Mouse (Mus musculus) gastrocnemius, postnatal 36 days (tissue): Measurements from ENCODE around the gene Duxf3. TPM values are rescaled to one million over a fixed set of nuclear protein-coding genes. Genes with fewer than 3 reads are reported as not detected.
"Not testable (repeated sequence)": the region's sequence is repeated elsewhere in the genome, so short reads cannot be mapped to it uniquely, and the experiment has no call there.

Source experiments
- DNase-seq, 2 experiments: peaks; one replicate each; pipeline ENCODE4 v3.0.0; 2022
- intact Hi-C: fragments of 180-260 bp; cut with DNase I; formaldehyde crosslinking; loops from one replicate; pipeline ENCODE4 v1.15.1; 2025
- long read RNA-seq, 2 experiments: library from polyadenylated mRNA; stranded (forward); transcript quantifications; one replicate each; pipeline ENCODE4 v2.0.0; 2021
- total RNA-seq, 2 experiments: library from RNA; stranded (reverse); gene quantifications; 2 replicates each; pipeline ENCODE4 v1.2.3; 2021

The Duxf3 gene
- total RNA-seq: not detected
- long read RNA-seq, experiment 1: 0 reads
- long read RNA-seq, experiment 2: 0 reads

GRCm38 (mm10) chr10:58232641-58232969 is at the start of gene Duxf3:
Gene Duxf3, minus strand, starts transcription at chr10:58232675.
- not testable (repeated sequence) for DNase-seq
- intact Hi-C loops: loop anchor here (5.0 kb wide), 1 partner anchor 790 kb away; no protein-coding TSS in a partner anchor

DNA sequence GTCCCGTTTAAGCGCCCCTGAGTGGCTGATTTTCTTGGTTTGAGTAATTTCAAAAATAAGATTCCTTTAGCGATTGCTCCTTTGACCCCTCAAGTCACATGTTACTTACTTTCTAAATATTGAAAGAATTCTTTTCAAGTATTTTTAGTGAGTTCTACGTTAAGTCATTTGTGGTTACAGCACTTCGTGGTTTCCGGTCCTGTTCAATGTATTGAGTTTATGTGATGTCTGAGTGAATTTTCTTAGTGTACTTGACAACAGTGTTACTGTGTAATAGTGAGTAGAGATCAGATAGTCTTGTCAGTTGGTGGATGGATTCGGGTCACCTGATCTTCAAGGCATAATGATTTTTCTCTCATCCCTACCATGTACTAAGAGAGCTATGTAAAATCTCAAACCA is 49.8 kb upstream of the Duxf3 start:
- DNase-seq: no peak
- intact Hi-C loops: loop anchor here (10.0 kb wide), 1 partner anchor 173 kb away; no protein-coding TSS in a partner anchor

- intact Hi-C loops: no loop called here
- no peak for DNase-seq
Measured at GRCm38 (mm10) chr10:58258466-58258865, 26.0 kb upstream of the Duxf3 start.

DNA sequence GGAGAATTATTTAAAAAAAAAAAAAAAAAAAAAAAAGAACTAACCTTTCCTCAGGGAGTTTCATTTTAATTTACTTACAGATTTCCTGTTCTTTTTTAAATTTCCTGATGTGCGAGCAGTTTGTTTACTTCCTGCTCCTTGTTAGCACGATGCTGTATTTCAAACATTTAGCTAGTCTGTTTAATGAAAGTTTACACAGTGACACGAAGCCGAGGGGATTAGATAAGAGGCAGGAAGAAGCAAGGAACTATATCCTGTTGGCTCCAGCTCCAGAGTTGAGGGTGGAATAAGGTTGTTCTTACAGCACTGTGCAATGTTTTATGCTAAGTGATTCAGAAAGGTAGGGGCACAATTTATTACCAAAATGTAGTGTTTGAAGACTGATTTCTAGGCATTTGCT is 23.5 kb upstream of the Duxf3 start:
- intact Hi-C loops: no loop called here

DNA sequence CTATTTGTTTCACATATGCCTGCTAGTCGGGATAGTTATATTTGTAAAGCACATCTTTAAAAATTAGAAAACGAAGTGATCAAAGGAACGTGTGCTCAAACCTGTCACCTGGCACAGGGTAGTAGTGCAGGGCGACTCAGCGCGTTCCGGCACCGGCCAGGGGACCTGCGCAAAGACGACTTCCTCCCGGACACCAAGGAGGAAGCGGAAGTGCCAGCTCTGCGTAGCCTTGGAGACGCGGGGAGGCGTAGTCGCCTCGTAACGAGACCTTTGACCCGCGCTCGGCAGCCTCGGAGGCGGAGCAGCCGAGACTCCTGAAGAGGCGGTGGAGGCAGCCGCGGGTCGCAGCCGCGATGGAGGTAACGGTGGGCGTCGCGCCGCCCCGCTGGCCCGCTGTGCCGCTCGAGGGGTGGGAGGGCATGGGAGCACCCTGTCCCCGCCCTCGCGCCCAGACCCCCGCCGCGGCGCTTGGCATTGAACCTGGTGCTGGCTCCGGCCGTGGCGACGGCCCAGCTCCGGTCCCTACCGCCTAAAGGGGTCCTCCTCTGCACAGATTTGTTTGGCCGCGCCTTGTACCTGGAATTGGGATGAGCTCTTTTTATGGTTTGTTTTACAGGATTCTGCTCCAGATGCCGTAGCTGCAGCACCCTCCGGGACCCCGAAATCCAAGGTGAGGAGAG is 22.9 kb upstream of the Duxf3 start, which contains the start of gene Gcc2:
Gene Gcc2 (plus strand): TSS at position 285 of the 680 bp plus-strand sequence.
- intact Hi-C loops: no loop called here
- DNase-seq: peak; percentile 85 to 88

More for the DNA sequence above, 23.5 kb upstream of the Duxf3 start:
- no peak for DNase-seq

DNA sequence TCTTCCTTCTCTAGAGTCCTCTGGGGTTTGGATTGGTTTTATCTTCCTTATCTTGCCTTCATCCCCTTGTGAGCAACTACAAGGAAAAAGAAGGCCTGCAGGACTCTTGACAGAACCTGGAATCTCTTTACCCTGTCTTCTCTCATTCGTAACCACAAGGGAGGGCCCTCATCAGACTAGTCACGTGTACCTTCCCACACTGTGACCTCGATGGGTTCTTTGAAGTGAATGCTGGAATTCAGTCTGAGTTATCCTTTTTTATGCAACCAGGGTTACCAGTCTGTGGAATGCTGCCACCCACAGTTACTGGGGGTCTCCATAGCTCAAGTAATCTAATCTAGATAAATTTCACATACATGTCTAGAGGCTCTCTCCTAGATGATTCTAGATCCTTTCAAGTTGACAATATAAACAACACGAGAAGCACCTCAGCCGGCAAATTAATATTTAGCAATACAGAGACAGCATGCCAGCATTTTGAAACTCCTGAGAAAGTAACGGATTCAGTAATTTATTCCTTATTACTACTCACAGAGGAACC is 22.2 kb upstream of the Duxf3 start:
- intact Hi-C loops: no loop called here
- no peak for DNase-seq

GRCm38 (mm10) chr10:58249535-58249934 is 17.1 kb upstream of the Duxf3 start:
- intact Hi-C loops: no loop called here
- DNase-seq: no peak

- DNase-seq: peak; percentile 55 to 73
- intact Hi-C loops: not testable (repeated sequence)
Measured at GRCm38 (mm10) chr10:58238984-58239740, 6.7 kb upstream of the Duxf3 start.

DNA sequence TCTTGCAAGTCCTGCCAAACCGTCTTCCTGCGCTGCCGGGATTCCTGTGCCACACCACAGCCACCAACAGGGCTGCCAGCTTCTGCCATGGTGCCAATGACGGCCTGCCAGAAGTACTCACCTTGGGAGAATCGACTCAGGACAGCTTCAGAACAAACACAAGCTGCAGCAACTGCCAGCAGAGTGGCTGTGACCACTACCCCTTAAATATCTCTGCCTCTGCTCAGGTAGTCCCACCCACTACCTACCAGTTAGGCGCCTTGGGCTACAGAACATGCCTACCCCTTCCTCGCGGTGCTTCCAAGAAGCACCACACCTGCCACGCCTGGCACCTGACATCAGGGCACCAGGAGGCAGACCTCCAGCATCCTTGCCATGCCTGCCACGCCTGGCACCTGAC is 4.1 kb upstream of the Duxf3 start, which contains the start of gene Gm4981:
Gene Gm4981 (minus strand): TSS at position 89 of the 400 bp plus-strand sequence.
- no peak for DNase-seq
- intact Hi-C loops: no loop called here

- DNase-seq: peak in 1 of 2 experiments; percentile 43
- intact Hi-C loops: loop anchor here (5.0 kb wide), 1 partner anchor 793 kb away; no protein-coding TSS in a partner anchor
Measured at GRCm38 (mm10) chr10:58234985-58235384, 2.5 kb upstream of the Duxf3 start.

GRCm38 (mm10) chr10:58233740-58234121 is 1.3 kb upstream of the Duxf3 start:
- not testable (repeated sequence) for DNase-seq
- intact Hi-C loops: loop anchor here (5.0 kb wide), 1 partner anchor 791 kb away; no protein-coding TSS in a partner anchor

GRCm38 (mm10) chr10:58233054-58233739 is 722 bp upstream of the Duxf3 start:
- peak; percentile 41 to 44 for DNase-seq
- intact Hi-C loops: loop anchor here (5.0 kb wide), 1 partner anchor 791 kb away; no protein-coding TSS in a partner anchor

DNA sequence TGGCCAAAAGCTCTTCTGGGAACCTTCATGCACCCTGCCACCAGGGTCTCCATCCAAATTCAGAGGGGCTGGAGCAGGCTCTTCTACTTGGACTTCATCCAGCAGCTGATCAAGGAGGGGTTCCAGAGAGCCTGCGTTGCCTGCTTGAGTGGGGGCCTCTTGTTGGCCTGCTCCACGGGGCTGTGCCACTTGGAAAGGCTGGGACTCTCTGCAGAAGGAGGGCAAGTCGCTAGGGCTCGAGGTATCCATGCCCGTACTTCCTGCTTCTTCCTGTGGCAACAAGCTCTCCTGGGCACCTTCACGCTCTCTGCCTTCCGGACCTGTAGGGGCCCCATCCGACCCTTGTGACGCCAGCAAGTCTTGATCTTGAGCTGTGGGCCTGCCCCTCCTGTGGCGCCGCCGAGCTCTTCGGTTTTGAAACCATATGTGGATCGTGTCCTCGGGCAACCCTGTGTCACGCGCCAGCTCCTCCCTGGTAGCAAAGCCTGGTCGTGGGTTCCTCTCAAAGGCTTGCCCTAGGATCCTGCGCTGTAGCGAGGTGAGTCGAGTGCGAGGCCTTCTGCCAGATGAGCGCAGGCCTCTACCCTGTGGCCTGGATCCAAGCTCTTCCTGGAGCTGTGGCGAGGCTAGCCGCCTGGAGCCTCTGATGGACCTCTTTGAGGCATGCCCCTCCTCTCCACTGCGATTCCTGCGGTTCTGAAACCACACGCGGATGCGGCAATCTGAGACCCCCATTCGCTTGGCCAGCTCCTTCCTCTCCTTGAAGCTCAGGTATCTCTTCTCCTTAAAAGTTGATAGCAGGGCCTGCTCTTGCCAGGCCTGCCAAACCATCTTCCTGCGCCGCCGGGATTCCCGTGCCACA is 465 bp downstream of the Duxf3 start:
- DNase-seq: peak; percentile 84 to 86
- intact Hi-C loops: loop anchor here (5.0 kb wide), 1 partner anchor 790 kb away; no protein-coding TSS in a partner anchor

- DNase-seq: peak; percentile 45 to 58
Measured at GRCm38 (mm10) chr10:58231088-58231487, 1.4 kb downstream of the Duxf3 start.

GRCm38 (mm10) chr10:58230021-58230420 is 2.5 kb downstream of the Duxf3 start:
- not testable (repeated sequence) for DNase-seq
- intact Hi-C loops: loop anchor here (5.0 kb wide), 1 partner anchor 788 kb away; no protein-coding TSS in a partner anchor

More at GRCm38 (mm10) chr10:58231088-58231487, 1.4 kb downstream of the Duxf3 start:
- intact Hi-C loops: loop anchor here (5.0 kb wide), 1 partner anchor 789 kb away; no protein-coding TSS in a partner anchor

GRCm38 (mm10) chr10:58227798-58228197 is 4.7 kb downstream of the Duxf3 start:
- DNase-seq: peak in 1 of 2 experiments; percentile 63
- intact Hi-C loops: not testable (repeated sequence)

DNA sequence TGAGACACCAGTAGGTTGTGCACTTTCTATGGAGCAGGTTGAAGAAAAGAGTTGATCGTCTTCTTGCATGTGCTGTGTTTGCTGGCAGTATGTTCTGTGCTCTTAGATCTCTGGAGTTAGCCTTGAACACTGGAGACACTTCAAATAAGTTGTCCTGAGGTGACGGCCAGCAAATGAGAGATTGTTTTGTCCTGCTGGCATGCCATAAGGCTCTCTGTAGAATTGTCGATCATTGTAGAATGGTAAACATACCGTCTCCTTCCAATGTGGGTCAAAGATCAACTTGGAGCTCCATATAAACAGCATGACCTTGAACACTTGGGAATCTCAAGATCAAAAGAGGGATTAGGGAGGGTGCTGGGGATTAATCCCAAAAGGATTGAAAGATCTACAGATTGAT is 6.1 kb downstream of the Duxf3 start:
- DNase-seq, intact Hi-C loops: not testable (repeated sequence)

DNA sequence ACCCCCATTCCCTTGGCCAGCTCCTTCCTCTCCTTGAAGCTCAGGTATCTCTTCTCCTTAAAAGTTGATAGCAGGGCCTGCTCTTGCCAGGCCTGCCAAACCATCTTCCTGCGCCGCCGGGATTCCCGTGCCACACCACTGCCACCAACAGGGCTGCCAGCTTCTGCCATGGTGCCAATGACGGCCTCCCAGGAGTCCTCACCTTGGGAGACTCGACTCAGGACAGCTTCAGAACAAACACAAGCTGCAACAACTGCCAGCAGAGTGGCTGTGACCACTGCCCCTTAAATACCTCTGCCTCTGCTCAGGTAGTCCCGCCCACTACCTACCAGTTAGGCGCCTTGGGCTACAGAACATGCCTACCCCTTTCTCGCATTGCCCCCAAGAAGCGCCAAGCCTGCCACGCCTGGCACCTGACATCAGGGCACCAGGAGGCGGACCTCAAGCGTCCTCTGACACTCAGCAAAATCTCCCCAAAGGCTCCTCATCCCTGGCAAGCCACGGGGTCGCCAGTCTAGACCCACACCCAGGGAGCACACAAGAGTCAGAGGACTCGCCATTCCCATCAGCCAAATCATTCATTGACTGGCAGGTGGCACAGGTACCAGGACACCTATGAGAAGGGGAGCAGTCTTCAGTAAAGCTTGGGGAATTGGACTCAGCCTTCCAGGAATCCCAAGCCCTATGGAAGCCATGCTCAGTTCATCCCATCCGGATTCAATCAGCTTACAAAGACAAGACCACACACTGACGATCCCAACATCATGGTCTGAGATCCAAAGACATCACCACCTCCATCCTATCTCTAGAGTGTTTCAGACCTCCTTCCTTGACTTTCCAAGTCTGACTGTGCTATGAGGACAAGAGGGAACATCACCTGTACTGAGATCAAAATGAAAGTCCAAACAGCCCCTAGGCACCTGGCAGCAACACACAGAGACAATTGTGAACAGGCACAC is 7.4 kb downstream of the Duxf3 start, which contains the start of gene AW822073:
Gene AW822073 (minus strand): TSS at position 104 of the 959 bp plus-strand sequence.
- intact Hi-C loops: not testable (repeated sequence)
- peak; percentile 59 to 60 for DNase-seq
